Mouse (Mus musculus) urinary bladder, adult 18-20 months (tissue): ENCODE results near the gene Mllt6.
"Not testable (repeated sequence)": the region's sequence is repeated elsewhere in the genome, so short reads cannot be mapped to it uniquely, and the experiment has no call there.

Source experiments
- DNase-seq, 2 experiments: peaks; one replicate each; pipeline ENCODE4 v3.0.0; 2022; ENCODE audit warnings: low spot score in 2 of 2, mixed read lengths in 2 of 2

Gene Mllt6

GRCm38 (mm10) chr11:97695712-97696401 lies 32.6 kb downstream of the Mllt6 start:
- DNase-seq: no peak

GRCm38 (mm10) chr11:97696669-97697068 lies 33.5 kb downstream of the Mllt6 start:
- DNase-seq: no peak

- no peak for DNase-seq
Observed at GRCm38 (mm10) chr11:97697199-97697890, 34.1 kb downstream of the Mllt6 start.

DNA sequence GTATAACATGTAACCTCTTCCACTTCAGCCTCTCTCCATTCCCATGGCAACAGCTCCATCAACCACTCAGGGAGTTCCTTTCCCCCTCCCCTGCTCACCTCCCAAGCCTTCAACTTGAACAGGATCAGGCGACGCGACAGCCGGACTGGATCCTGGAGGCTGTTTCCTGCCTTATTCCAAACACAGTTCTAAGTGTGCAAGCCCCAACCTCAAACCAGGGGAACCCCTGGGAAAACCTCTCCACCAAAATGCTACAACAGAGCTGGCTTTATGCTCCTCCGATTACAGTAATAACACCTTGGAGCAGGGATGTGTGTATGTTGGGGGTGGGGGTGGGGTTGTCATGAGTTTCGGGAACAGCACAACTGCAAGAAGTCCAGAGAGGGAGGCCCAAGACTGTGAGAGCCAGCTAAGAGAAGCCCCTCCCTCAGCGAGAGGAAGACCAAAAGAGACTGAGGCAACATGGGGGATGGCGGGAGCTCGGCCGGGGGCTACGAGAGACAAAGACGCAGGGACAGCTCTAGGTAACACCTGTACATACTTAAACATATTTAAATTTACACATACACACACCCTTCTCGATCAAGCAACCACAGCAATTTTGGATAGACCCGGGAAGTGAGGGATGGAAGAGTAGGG lies 34.8 kb downstream of the Mllt6 start:
- no peak for DNase-seq

- peak; percentile 70 for DNase-seq
Observed at GRCm38 (mm10) chr11:97698741-97699611, 35.8 kb downstream of the Mllt6 start.

GRCm38 (mm10) chr11:97699626-97700002 lies 36.4 kb downstream of the Mllt6 start:
- DNase-seq: peak; percentile 75 to 79

DNA sequence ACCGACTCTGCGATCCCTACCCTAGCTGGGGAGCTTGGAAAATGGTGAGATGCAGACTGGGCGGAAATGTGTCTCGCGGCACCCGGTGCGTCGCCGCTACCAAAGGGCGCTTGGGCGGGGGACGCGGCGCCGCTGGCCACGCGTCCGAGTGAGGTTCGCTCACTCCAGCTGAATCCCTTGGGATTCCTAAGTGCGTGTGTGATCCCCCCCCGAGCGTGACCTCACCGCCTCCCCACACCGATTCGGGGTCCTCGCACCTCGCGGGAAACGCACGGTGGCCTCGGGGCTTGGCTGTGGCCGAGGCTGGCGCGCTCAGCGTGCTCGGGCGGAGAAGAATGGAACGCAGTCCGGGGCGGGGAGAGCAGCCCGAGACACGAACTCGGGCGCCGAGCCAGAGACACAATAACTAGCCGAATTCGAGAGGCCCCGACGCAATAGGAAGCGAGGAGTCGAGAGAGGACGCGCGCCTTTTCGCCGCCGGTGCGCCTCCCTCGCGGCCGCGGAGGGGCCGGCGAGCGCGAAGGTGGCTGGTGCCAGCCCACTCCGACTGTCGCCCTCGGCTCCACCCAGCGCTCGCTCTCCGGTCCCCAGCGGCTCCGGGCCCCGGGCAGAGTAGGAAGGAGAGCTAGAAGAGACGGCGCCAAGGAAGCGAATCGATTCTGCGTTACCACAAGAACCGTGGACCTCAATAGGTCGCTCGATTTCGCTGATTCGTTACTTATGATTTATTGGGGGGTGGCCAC lies 37.0 kb downstream of the Mllt6 start, which contains the start of gene Pcgf2:
Pcgf2 (minus strand) TSS at position 495 of the 743 bp plus-strand sequence.
- DNase-seq: peak; percentile 73 to 76

DNA sequence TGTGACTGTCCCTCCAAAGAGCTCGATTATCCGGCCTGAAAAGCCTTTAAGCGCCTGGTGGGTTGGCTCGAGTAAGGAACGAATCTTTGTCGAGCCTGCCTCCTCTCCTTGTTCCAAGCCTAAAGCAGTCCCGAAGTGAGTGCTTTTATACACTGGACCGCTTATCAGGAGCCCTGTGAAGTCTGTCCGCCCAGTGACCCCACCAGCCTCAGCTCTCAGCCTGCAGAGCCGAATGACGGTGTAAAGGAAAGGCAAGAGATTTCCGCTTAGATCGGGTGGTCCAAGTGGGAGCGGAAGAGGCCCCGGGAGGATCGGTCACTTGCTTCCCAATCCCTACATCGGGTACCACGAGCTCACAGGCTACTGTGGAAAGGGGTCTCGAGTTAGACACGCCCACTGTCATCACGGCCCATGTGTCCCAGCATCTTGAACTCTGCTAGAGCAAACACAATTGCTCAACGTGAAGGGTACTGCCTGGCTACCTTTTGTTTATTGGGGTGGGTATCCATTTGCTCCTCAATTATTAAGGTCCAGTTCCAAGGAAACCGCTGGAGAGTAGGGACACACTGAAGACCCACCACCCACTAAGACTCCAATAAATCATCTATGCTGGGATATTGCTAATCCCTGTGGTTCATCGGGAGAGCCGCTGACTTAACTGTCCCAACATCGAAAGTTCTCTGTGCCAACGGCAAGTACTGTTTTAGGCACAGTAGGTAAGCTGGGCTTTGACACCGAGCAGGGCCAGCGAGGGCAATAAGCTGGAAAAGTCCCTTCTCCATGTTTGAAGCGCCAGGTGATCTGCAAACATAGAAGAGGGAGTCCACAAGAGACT lies 37.7 kb downstream of the Mllt6 start:
- DNase-seq: peak in 1 of 2 experiments; percentile 31

DNA sequence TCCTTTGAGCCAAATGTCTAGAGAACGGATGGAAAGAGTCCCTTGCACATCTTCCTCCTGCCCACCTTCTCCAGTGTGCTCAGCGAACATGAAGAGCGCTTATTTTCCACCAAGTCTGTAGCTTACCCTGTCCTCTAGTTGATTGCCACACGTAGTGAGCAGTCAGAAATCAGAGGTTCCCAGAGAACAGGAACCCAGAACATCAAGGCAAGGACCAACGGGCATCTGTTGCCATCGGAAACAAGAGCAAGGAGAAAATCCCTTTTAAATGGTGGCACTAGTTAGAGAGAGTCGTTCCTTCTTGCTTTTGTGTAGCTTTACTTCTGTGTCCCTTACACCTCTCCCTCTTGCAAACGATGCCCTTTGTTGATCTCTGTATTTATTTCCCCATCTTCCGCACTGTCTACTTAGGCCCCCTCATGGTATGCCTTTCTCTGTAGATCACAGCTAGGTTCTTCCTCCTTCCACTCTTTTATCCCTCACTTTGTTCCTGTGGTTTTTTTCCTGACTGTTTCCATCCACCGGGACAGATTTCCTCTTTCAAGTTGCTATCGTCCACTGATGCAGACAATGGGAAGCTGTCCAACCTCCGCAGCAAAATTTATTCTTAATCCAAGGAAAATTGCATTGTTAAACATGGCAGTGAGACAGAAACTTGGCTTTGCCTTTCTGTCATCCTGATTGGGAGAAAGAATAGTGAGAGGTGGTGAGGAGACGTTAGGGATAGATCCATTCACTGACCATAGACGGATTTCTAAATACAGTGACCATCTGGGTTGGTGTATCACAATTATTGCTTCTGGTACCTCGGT lies 38.6 kb downstream of the Mllt6 start:
- no peak for DNase-seq

- DNase-seq: peak; percentile 86 to 90
Observed at GRCm38 (mm10) chr11:97702393-97702745, 39.2 kb downstream of the Mllt6 start.

- DNase-seq: peak; percentile 96 to 98
Observed at GRCm38 (mm10) chr11:97703039-97703826, 40.0 kb downstream of the Mllt6 start, which contains the start of gene Psmb3. Psmb3 (plus strand) TSS chr11:97703399.

- DNase-seq: not testable (repeated sequence)
Observed at GRCm38 (mm10) chr11:97710067-97710466, 46.9 kb downstream of the Mllt6 start.

GRCm38 (mm10) chr11:97711200-97711900 lies 48.1 kb downstream of the Mllt6 start:
- DNase-seq: no peak

GRCm38 (mm10) chr11:97712286-97712685 lies 49.1 kb downstream of the Mllt6 start:
- no peak for DNase-seq

- no peak for DNase-seq
Observed at GRCm38 (mm10) chr11:97713896-97714295, 50.7 kb downstream of the Mllt6 start.

- no peak for DNase-seq
Observed at GRCm38 (mm10) chr11:97714356-97714755, 51.1 kb downstream of the Mllt6 start.
